Mouse (Mus musculus) fat pad, adult 2 months (tissue): Measurements from ENCODE around the gene Por.

Experiments used
- DNase-seq: peaks from one replicate; pipeline ENCODE4 v3.0.0-alpha.2; 2011; ENCODE audit warnings: low read depth, low spot score; ENCODE audit errors: extremely low read depth

Por gene

GRCm38 (mm10) chr5:135697711-135698111 lies 27.9 kb downstream of the Por start:
- DNase-seq, result no peak

GRCm38 (mm10) chr5:135701601-135702000 lies 31.8 kb downstream of the Por start:
- no peak for DNase-seq

- no peak for DNase-seq
Measured at GRCm38 (mm10) chr5:135702190-135702589, 32.4 kb downstream of the Por start.

GRCm38 (mm10) chr5:135702682-135703192 lies 32.9 kb downstream of the Por start:
- no peak for DNase-seq

- DNase-seq, result no peak
Measured at GRCm38 (mm10) chr5:135703431-135703830, 33.6 kb downstream of the Por start.

- DNase-seq, result no peak
Measured at GRCm38 (mm10) chr5:135705383-135705782, 35.5 kb downstream of the Por start.

GRCm38 (mm10) chr5:135707039-135707438 lies 37.2 kb downstream of the Por start:
- no peak for DNase-seq

- DNase-seq, result no peak
Measured at GRCm38 (mm10) chr5:135707855-135708254, 38.0 kb downstream of the Por start.

GRCm38 (mm10) chr5:135709716-135710115 lies 39.9 kb downstream of the Por start:
- no peak for DNase-seq

- no peak for DNase-seq
Measured at GRCm38 (mm10) chr5:135710599-135711214, 40.9 kb downstream of the Por start.

- DNase-seq, result no peak
Measured at GRCm38 (mm10) chr5:135711582-135712355, 41.9 kb downstream of the Por start.

GRCm38 (mm10) chr5:135712803-135713202 lies 43.0 kb downstream of the Por start:
- DNase-seq, result no peak

GRCm38 (mm10) chr5:135713441-135714218 lies 43.8 kb downstream of the Por start:
- no peak for DNase-seq

- no peak for DNase-seq
Measured at GRCm38 (mm10) chr5:135715624-135716023, 45.8 kb downstream of the Por start.

GRCm38 (mm10) chr5:135719586-135720120 lies 49.8 kb downstream of the Por start:
- no peak for DNase-seq

- DNase-seq, result peak; percentile 39
Measured at GRCm38 (mm10) chr5:135720121-135720520, 50.3 kb downstream of the Por start.

GRCm38 (mm10) chr5:135721076-135721475 lies 51.2 kb downstream of the Por start:
- DNase-seq, result no peak

GRCm38 (mm10) chr5:135722121-135722520 lies 52.3 kb downstream of the Por start:
- no peak for DNase-seq

GRCm38 (mm10) chr5:135723165-135723751 lies 53.4 kb downstream of the Por start:
- DNase-seq, result no peak

GRCm38 (mm10) chr5:135724536-135725322 lies 54.9 kb downstream of the Por start:
- no peak for DNase-seq
